Mouse (Mus musculus) megakaryocyte, embryonic 14.5 days (primary cell): Measurements from ENCODE around the gene Gm49394.

ENCODE experiments used
- FLI1 ChIP-seq: IDR thresholded peaks from 2 replicates; pipeline ENCODE4 v1.6.1; 2012; ENCODE audit warnings: low read length, inconsistent platforms, mixed read lengths
- GATA1 ChIP-seq: IDR thresholded peaks from 3 replicates; pipeline ENCODE4 v1.6.1; 2012; ENCODE audit warnings: mixed read lengths, low read length, inconsistent platforms, borderline replicate concordance

GRCm38 (mm10) chr7:142667521-142667920, 2.2 kb downstream of the Gm49394 start:
- TF ChIP-seq GATA1 (no peak), FLI1 (no peak)
